Mouse (Mus musculus) E14TG2a.4 (cell line): ENCODE measurements at regions not wholly inside any gene's neighbourhood (a gene's known extent, or its start where the extent isn't known, plus 50 kb on each side); places are given as distances from the start of the nearest gene placed in this dataset.

Experiments used
- CTCF ChIP-seq: conservative IDR thresholded peaks from 2 replicates; pipeline ENCODE4 v1.5.1; 2014; ENCODE audit warnings: low read length
- NANOG ChIP-seq: IDR thresholded peaks from 2 replicates; pipeline ENCODE4 v1.6.1; 2014; ENCODE audit warnings: borderline replicate concordance, low read length, mixed read lengths
- POU5F1 ChIP-seq: IDR thresholded peaks from 2 replicates; pipeline ENCODE4 v1.6.1; 2014; ENCODE audit warnings: low read length, borderline replicate concordance

- TF ChIP-seq CTCF (no peak), POU5F1 (no peak), NANOG (no peak)
Measured at GRCm38 (mm10) chr13:6062305-6062704, 201.0 kb downstream of the Klf6 start.
